Mouse (Mus musculus) embryonic facial prominence, embryonic 13.5 days (tissue): ENCODE measurements around the gene Coq8b. TPM values are rescaled to one million over a fixed set of nuclear protein-coding genes. Genes with fewer than 3 reads are reported as not detected.
"Not testable (repeated sequence)": the region's sequence is repeated elsewhere in the genome, so short reads cannot be mapped to it uniquely, and the experiment has no call there.

Experiments used
- ATAC-seq: fragments of 200-750 bp; cut with Nextera tagmentation; 2 replicates; pipeline ENCODE4 v1.8.0; 2017; ENCODE audit warnings: low read depth; ENCODE audit not compliant: insufficient number of reproducible peaks, insufficient read depth, low FRiP score, low TSS enrichment
- H3K27ac ChIP-seq: fragments of 300-500 bp; sonication (generic); 2 replicates; pipeline ENCODE4 v1.5.1; 2015; ENCODE audit warnings: moderate library complexity, mild to moderate bottlenecking, inconsistent platforms
- H3K27me3 ChIP-seq: fragments of 300-500 bp; sonication (generic); 2 replicates; pipeline ENCODE4 v1.6.1; 2015; ENCODE audit warnings: mild to moderate bottlenecking, inconsistent platforms
- H3K36me3 ChIP-seq: fragments of 300-500 bp; sonication (generic); 2 replicates; pipeline ENCODE4 v1.6.1; 2015; ENCODE audit warnings: mild to moderate bottlenecking, inconsistent platforms
- H3K4me1 ChIP-seq: fragments of 300-500 bp; sonication (generic); 2 replicates; pipeline ENCODE4 v1.6.1; 2015; ENCODE audit warnings: inconsistent platforms
- H3K4me2 ChIP-seq: fragments of 300-500 bp; sonication (generic); 2 replicates; pipeline ENCODE4 v1.6.1; 2015; ENCODE audit warnings: moderate library complexity, mild to moderate bottlenecking, inconsistent platforms
- H3K4me3 ChIP-seq: fragments of 300-500 bp; sonication (generic); 2 replicates; pipeline ENCODE4 v1.5.1; 2015; ENCODE audit warnings: mild to moderate bottlenecking, inconsistent platforms
- H3K9ac ChIP-seq: fragments of 300-500 bp; sonication (generic); 2 replicates; pipeline ENCODE4 v1.6.1; 2015; ENCODE audit warnings: mild to moderate bottlenecking, inconsistent platforms
- H3K9me3 ChIP-seq: fragments of 300-500 bp; sonication (generic); 2 replicates; pipeline ENCODE4 v1.6.1; 2016; ENCODE audit warnings: inconsistent platforms
- WGBS: fragments of 180-500 bp; shearing (Covaris S2); methylation state at CpG from one replicate; pipeline ENCODE4 v1.1.7; 2015; ENCODE audit warnings: mixed read lengths; 5-methylcytosine and 5-hydroxymethylcytosine counted together
- polyA plus RNA-seq: library from polyadenylated mRNA; unstranded; fragments of >200 nt; fragmentation: Nextera tagmentation; extraction: Ambion mirVana; gene quantifications from 2 replicates; pipeline ENCODE4 v1.2.1, GENCODE M21; 2015

Gene Coq8b
- polyA plus RNA-seq, 1 experiment from 2014 or later: 19.0 TPM

DNA sequence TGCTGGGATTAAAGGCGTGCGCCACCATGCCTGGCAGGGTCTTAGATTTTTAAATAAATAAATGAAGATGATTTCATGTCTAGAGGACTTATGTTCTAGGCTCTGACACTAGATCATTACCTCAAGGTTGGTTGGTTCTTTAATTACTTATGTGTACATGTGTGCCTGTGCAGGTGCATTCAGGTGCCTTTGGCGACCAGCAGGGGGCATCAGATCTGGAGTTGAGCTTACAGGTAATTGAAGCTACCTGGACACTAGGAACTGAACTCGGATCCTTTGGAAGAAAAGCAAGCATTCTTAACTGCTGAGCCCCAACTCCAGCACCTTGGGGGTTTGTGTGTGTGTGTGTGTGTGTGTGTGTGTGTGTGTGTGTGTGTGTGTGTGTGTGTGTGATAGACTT is 2.0 kb upstream of the Coq8b start:
- 75% methylated on average over 4 of the region's 4 CpGs for WGBS
- Histone ChIP-seq H3K9me3 (no peaks in the 10 kb centered on the region), H3K36me3 (no peaks in the 10 kb centered on the region), H3K27me3 (no peaks in the 10 kb centered on the region), H3K4me1 (peaks cover 36% of the 10 kb centered on the region), H3K4me3 (no peak overlapping the region), H3K4me2 (no peak overlapping the region), H3K9ac (no peak overlapping the region), H3K27ac (no peak overlapping the region)
- ATAC-seq: no peak

DNA sequence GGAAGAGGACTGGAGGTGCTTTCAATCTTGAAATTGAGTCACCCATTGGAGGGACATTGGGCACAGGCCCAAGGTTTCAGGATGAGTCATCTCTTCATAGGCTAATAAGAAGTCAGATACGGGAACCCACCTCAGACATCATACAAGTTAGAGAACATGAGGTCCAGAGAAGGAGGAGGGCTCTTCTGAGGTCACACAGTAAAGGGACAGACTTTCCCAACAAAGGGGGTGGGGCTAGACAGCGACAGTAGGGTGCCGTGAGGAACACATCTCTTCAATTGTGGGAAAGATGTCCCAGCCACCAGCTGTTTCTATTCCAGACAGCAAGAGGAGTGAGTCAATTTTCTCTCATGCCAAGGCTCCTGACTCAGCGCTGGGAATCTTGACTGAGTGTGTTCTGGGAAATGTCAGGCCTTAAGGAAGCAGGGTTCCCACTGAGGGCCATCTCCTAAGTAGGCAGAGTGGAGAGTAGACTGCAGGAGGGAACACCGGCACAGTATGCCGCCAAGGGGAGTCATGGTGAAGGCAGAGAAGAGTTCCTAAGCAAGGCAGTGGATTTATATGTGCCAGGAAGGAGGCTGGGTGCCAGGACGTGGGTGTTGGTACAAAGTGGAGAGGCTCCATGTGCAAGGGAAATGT is 1.0 kb upstream of the Coq8b start:
- H3K9ac ChIP-seq: no peak overlapping the region
- WGBS: 79% methylated on average over 7 of the region's 7 CpGs
- H3K9me3 ChIP-seq: no peaks in the 10 kb centered on the region
- no peak overlapping the region; the same call in 1 of the 2 replicates for H3K4me3 ChIP-seq
- no peak overlapping the region for H3K4me2 ChIP-seq
- peaks cover 26% of the 10 kb centered on the region for H3K4me1 ChIP-seq
- no peaks in the 10 kb centered on the region for H3K27me3 ChIP-seq
- H3K36me3 ChIP-seq: no peaks in the 10 kb centered on the region
- no peak for ATAC-seq
- no peak overlapping the region for H3K27ac ChIP-seq

GRCm38 (mm10) chr7:27233300-27233699 is 477 bp downstream of the Coq8b start:
- Histone ChIP-seq H3K9me3 (no peaks in the 10 kb centered on the region), H3K27ac (peak overlapping the region; percentile 85), H3K4me3 (peak overlapping the region; percentile 56), H3K36me3 (peaks cover 8% of the 10 kb centered on the region), H3K27me3 (no peaks in the 10 kb centered on the region), H3K4me1 (peaks cover 15% of the 10 kb centered on the region), H3K4me2 (peak overlapping the region; percentile 83), H3K9ac (peak overlapping the region; percentile 73)
- ATAC-seq: no peak
- WGBS: 6% methylated on average over 6 of the region's 6 CpGs

GRCm38 (mm10) chr7:27235726-27236125 is 2.9 kb downstream of the Coq8b start:
- no peak for ATAC-seq
- Histone ChIP-seq H3K27me3 (no peaks in the 10 kb centered on the region), H3K36me3 (peaks cover 14% of the 10 kb centered on the region), H3K4me2 (no peak overlapping the region), H3K9me3 (no peaks in the 10 kb centered on the region), H3K4me3 (no peak overlapping the region), H3K27ac (no peak overlapping the region), H3K9ac (no peak overlapping the region), H3K4me1 (peaks cover 10% of the 10 kb centered on the region)
- WGBS: 89% methylated on average over 2 of the region's 2 CpGs

GRCm38 (mm10) chr7:27237527-27237926 is 4.7 kb downstream of the Coq8b start:
- H3K4me3 ChIP-seq: no peak overlapping the region
- WGBS: 91% methylated on average over 2 of the region's 2 CpGs
- H3K4me1 ChIP-seq: peaks cover 10% of the 10 kb centered on the region
- no peak overlapping the region for H3K27ac ChIP-seq
- ATAC-seq: no peak
- no peak overlapping the region for H3K4me2 ChIP-seq
- H3K9me3 ChIP-seq: no peaks in the 10 kb centered on the region
- H3K36me3 ChIP-seq: peaks cover 30% of the 10 kb centered on the region
- no peak overlapping the region for H3K9ac ChIP-seq
- H3K27me3 ChIP-seq: no peaks in the 10 kb centered on the region

DNA sequence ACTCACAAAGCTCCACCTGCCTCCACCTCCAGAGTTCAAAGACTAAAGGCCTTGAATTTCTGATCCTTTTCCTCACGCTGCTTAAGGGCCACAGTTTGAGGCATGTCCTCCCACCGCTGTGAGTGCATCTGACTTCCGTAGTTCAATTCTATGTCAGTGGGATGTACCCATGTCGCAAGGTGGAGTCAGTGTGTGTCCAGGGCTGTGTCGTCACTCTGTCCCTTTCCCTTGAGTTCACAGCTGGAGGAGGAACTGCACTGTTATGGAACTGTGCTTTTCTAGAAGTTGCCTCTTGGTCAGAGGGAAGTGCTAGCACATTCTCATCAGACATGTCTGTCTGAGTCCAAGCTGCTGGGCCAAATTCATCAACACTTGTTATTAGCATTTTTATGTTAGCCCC is 5.7 kb downstream of the Coq8b start:
- Histone ChIP-seq H3K27ac (no peak overlapping the region), H3K4me1 (peaks cover 7% of the 10 kb centered on the region), H3K4me3 (no peak overlapping the region), H3K4me2 (no peak overlapping the region), H3K9me3 (no peaks in the 10 kb centered on the region), H3K9ac (no peak overlapping the region), H3K27me3 (no peaks in the 10 kb centered on the region), H3K36me3 (peaks cover 40% of the 10 kb centered on the region)
- 92% methylated on average over 5 of the region's 5 CpGs for WGBS
- no peak for ATAC-seq

- H3K4me2 ChIP-seq: no peak overlapping the region
- H3K4me3 ChIP-seq: no peak overlapping the region
- no peaks in the 10 kb centered on the region for H3K27me3 ChIP-seq
- H3K36me3 ChIP-seq: peaks cover 59% of the 10 kb centered on the region
- no peaks in the 10 kb centered on the region for H3K9me3 ChIP-seq
- no peak for ATAC-seq
- H3K27ac ChIP-seq: no peak overlapping the region
- 46% methylated on average over 8 of the region's 8 CpGs for WGBS
- H3K9ac ChIP-seq: no peak overlapping the region
- no peaks in the 10 kb centered on the region for H3K4me1 ChIP-seq
These were observed 10.4 kb downstream of the Coq8b start for GRCm38 (mm10) chr7:27243211-27243610.

DNA sequence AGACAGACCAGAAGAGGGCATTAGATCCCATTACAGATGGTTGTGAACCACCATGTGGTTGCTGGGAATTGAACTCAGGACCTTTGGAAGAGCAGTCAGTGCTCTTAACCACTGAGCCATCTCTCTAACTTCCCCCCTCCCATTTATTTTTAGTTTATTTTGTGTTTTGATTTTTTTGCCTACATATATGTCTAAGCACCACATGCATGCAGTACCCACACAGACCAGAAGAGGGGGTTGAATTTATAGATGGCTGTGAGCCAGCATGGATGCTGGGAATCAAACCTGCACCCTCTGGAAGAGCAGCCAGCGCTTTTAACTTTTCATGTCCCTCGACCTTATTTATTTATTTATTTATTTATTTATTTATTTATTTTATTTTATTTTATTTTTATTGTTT is 11.3 kb downstream of the Coq8b start:
- not testable (repeated sequence) for H3K9me3 ChIP-seq, H3K9ac ChIP-seq, H3K27me3 ChIP-seq, H3K4me2 ChIP-seq, H3K4me1 ChIP-seq, H3K4me3 ChIP-seq, H3K27ac ChIP-seq, ATAC-seq
- 80% methylated on average over 2 of the region's 2 CpGs for WGBS
- peaks cover 59% of the 10 kb centered on the region for H3K36me3 ChIP-seq

DNA sequence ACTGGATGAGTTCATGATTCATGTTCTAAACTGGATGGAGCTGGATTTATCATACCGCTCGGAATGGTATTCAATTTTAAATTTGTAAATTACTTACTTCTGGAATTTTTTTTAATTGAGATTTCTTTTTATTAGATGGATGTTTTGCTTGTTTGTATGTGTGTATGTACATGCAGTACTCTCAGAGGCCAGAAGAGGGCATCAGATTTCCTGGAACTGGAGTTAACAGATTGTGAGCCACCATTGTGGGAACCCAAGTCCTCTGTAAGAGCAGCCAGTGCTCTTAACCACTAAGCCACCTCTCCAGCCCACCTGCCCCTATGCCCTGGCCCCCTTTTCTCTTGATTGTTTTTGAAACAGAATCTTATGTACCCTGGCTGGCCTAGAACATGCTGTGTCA is 16.3 kb downstream of the Coq8b start:
- no peak for ATAC-seq
- Histone ChIP-seq H3K4me3 (no peak overlapping the region), H3K9me3 (no peaks in the 10 kb centered on the region), H3K4me2 (no peak overlapping the region), H3K27ac (no peak overlapping the region), H3K27me3 (no peaks in the 10 kb centered on the region), H3K4me1 (no peaks in the 10 kb centered on the region), H3K9ac (no peak overlapping the region), H3K36me3 (peaks cover 57% of the 10 kb centered on the region)
- WGBS: 87% methylated on average over 2 of the region's 2 CpGs

DNA sequence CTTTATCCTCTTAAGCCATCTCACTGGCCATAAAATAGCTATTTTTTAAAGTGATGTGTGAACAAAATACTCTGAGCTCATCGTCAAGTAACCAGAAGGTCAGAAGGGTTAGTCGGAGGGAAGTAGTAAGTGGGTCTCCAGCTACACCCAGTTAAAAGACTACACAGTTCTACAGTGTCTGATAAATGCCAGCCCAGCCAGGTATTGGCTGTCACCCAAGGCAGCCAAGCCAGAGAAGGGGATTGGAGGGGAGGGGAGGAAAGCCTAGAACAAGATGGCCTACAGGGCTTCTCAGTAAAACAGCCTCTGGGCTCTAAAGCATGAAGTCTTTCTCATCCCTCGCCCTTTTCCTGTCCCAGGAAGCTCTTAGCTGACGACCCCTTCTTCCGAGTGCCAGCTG is 17.1 kb downstream of the Coq8b start:
- Histone ChIP-seq H3K27me3 (no peaks in the 10 kb centered on the region), H3K9me3 (no peaks in the 10 kb centered on the region), H3K9ac (no peak overlapping the region), H3K36me3 (peaks cover 61% of the 10 kb centered on the region), H3K4me3 (no peak overlapping the region), H3K4me2 (no peak overlapping the region), H3K27ac (no peak overlapping the region), H3K4me1 (no peaks in the 10 kb centered on the region)
- 90% methylated on average over 5 of the region's 5 CpGs for WGBS
- no peak for ATAC-seq

- H3K4me1 ChIP-seq: peaks cover 12% of the 10 kb centered on the region
- no peak overlapping the region for H3K9ac ChIP-seq
- peaks cover 44% of the 10 kb centered on the region for H3K36me3 ChIP-seq
- WGBS: 86% methylated on average over 6 of the region's 6 CpGs
- no peak for ATAC-seq
- H3K4me3 ChIP-seq: no peak overlapping the region
- H3K27ac ChIP-seq: no peak overlapping the region
- no peak overlapping the region for H3K4me2 ChIP-seq
- no peaks in the 10 kb centered on the region for H3K9me3 ChIP-seq
- no peaks in the 10 kb centered on the region for H3K27me3 ChIP-seq
These were observed 19.1 kb downstream of the Coq8b start for GRCm38 (mm10) chr7:27251946-27252345.

DNA sequence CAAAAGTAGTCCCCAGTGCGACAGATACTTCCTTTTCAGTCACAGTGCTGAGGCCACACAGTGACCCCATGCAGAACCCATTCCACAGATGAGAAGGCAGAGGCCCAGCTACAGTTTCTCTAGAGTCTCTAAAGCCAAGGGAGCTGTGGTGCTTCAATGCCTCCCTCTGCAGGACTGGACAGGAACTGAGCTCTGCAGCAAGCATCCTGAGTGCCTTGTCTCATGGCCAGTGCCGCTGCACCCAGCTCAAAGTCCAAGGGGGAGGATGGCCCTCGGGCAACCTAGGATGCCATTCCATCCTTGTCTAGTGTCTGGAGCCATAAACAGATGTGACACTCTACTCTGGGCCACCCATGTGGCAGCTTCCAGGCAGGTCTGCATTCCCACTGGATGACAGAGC is 22.9 kb downstream of the Coq8b start:
- ATAC-seq: no peak
- no peaks in the 10 kb centered on the region for H3K27me3 ChIP-seq
- no peak overlapping the region for H3K4me2 ChIP-seq
- 64% methylated on average over 3 of the region's 3 CpGs for WGBS
- no peak overlapping the region for H3K9ac ChIP-seq
- peaks cover 39% of the 10 kb centered on the region for H3K4me1 ChIP-seq
- H3K36me3 ChIP-seq: peaks cover 31% of the 10 kb centered on the region
- H3K4me3 ChIP-seq: no peak overlapping the region
- no peaks in the 10 kb centered on the region for H3K9me3 ChIP-seq
- peak overlapping the region; percentile 88 for H3K27ac ChIP-seq
